Mouse (Mus musculus): ENCODE measurements around the gene Clstn1. TPM values are rescaled to one million over a fixed set of nuclear protein-coding genes. Genes with fewer than 3 reads are reported as not detected.
A peak's percentile ranks its signal among the peaks of the same experiment; 100 is the strongest.

The Clstn1 gene
- polyA plus RNA-seq, 1 experiment from 2014 or later = 33.5 TPM

GRCm38 (mm10) chr4:149628372-149628771, 42.1 kb downstream of the Clstn1 start:
- Histone ChIP-seq H3K36me3 (ENCODE audit: control insufficient read depth, insufficient read depth, low read length) (peaks cover 21% of the 10 kb centered on the region), H3K27me3 (ENCODE audit: control insufficient read depth, insufficient read depth, low read length) (no peaks in the 10 kb centered on the region), H3K9me3 (ENCODE audit: control insufficient read depth, low read length) (no peaks in the 10 kb centered on the region), H3K9ac (ENCODE audit: low read depth, low read length) (no peak overlapping the region), H3K4me2 (replicated peaks; ENCODE audit: low read depth, low read length) (no peak overlapping the region), H3K4me3 (ENCODE audit: low read length) (no peak overlapping the region), H3K4me1 (ENCODE audit: control insufficient read depth, insufficient read depth, low read length) (no peaks in the 10 kb centered on the region), H3K27ac (ENCODE audit: low read depth, low read length) (no peak overlapping the region)
- WGBS = 77% methylated on average over 10 of the region's 10 CpGs
- no peak for ATAC-seq (ENCODE audit: low FRiP score, low TSS enrichment)

DNA sequence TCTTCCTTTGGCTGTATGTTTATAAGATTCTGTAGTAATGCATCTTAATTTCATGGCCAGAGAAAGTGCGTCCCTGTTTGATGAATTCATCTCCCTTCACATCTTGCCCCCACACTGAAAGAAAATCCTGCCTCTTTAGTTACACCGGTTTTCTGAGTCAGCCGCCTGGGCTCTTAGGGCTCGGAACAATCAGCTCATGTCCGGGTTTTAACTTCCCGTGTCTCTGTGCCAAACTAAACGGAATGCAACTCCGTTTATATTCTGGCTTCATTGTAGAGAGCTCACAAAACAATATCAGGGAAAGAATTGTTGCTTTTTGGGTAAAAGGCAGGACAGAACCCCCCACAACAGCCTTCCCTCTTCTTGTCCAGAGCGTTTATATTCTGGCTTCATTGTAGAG, 42.5 kb downstream of the Clstn1 start:
- no peak overlapping the region for H3K27ac ChIP-seq (ENCODE audit: low read depth, low read length)
- no peak overlapping the region for H3K4me2 ChIP-seq (replicated peaks; ENCODE audit: low read depth, low read length)
- no peak overlapping the region for H3K9ac ChIP-seq (ENCODE audit: low read depth, low read length)
- no peak overlapping the region for H3K4me3 ChIP-seq (ENCODE audit: low read length)
- peaks cover 21% of the 10 kb centered on the region for H3K36me3 ChIP-seq (ENCODE audit: control insufficient read depth, insufficient read depth, low read length)
- no peaks in the 10 kb centered on the region for H3K9me3 ChIP-seq (ENCODE audit: control insufficient read depth, low read length)
- no peaks in the 10 kb centered on the region for H3K4me1 ChIP-seq (ENCODE audit: control insufficient read depth, insufficient read depth, low read length)
- no peak for ATAC-seq (ENCODE audit: low FRiP score, low TSS enrichment)
- 56% methylated on average over 9 of the region's 9 CpGs for WGBS
- no peaks in the 10 kb centered on the region for H3K27me3 ChIP-seq (ENCODE audit: control insufficient read depth, insufficient read depth, low read length)

GRCm38 (mm10) chr4:149632670-149633307, 46.5 kb downstream of the Clstn1 start:
- Histone ChIP-seq H3K9me3 (ENCODE audit: control insufficient read depth, low read length) (no peaks in the 10 kb centered on the region), H3K27ac (ENCODE audit: low read depth, low read length) (no peak overlapping the region), H3K27me3 (ENCODE audit: control insufficient read depth, insufficient read depth, low read length) (no peaks in the 10 kb centered on the region), H3K9ac (ENCODE audit: low read depth, low read length) (no peak overlapping the region), H3K4me2 (replicated peaks; ENCODE audit: low read depth, low read length) (no peak overlapping the region), H3K36me3 (ENCODE audit: control insufficient read depth, insufficient read depth, low read length) (peaks cover 35% of the 10 kb centered on the region), H3K4me1 (ENCODE audit: control insufficient read depth, insufficient read depth, low read length) (no peaks in the 10 kb centered on the region), H3K4me3 (ENCODE audit: low read length) (no peak overlapping the region)
- ATAC-seq (ENCODE audit: low FRiP score, low TSS enrichment) = no peak
- 86% methylated on average over 9 of the region's 9 CpGs for WGBS

GRCm38 (mm10) chr4:149634157-149634556, 47.9 kb downstream of the Clstn1 start:
- Histone ChIP-seq H3K4me3 (ENCODE audit: low read length) (no peak overlapping the region), H3K27ac (ENCODE audit: low read depth, low read length) (no peak overlapping the region), H3K27me3 (ENCODE audit: control insufficient read depth, insufficient read depth, low read length) (no peaks in the 10 kb centered on the region), H3K36me3 (ENCODE audit: control insufficient read depth, insufficient read depth, low read length) (peaks cover 35% of the 10 kb centered on the region), H3K9ac (ENCODE audit: low read depth, low read length) (no peak overlapping the region), H3K9me3 (ENCODE audit: control insufficient read depth, low read length) (no peaks in the 10 kb centered on the region), H3K4me1 (ENCODE audit: control insufficient read depth, insufficient read depth, low read length) (no peaks in the 10 kb centered on the region), H3K4me2 (replicated peaks; ENCODE audit: low read depth, low read length) (no peak overlapping the region)
- 87% methylated on average over 1 of the region's 1 CpGs for WGBS
- no peak for ATAC-seq (ENCODE audit: low FRiP score, low TSS enrichment)

- H3K4me2 ChIP-seq (replicated peaks; ENCODE audit: low read depth, low read length) = no peak overlapping the region
- no peaks in the 10 kb centered on the region for H3K4me1 ChIP-seq (ENCODE audit: control insufficient read depth, insufficient read depth, low read length)
- H3K9me3 ChIP-seq (ENCODE audit: control insufficient read depth, low read length) = no peaks in the 10 kb centered on the region
- H3K36me3 ChIP-seq (ENCODE audit: control insufficient read depth, insufficient read depth, low read length) = peaks cover 30% of the 10 kb centered on the region
- H3K27me3 ChIP-seq (ENCODE audit: control insufficient read depth, insufficient read depth, low read length) = no peaks in the 10 kb centered on the region
- 94% methylated on average over 11 of the region's 11 CpGs for WGBS
- H3K4me3 ChIP-seq (ENCODE audit: low read length) = no peak overlapping the region
- no peak for ATAC-seq (ENCODE audit: low FRiP score, low TSS enrichment)
- no peak overlapping the region for H3K27ac ChIP-seq (ENCODE audit: low read depth, low read length)
- no peak overlapping the region for H3K9ac ChIP-seq (ENCODE audit: low read depth, low read length)
Measured at GRCm38 (mm10) chr4:149634966-149635365, 48.7 kb downstream of the Clstn1 start.

DNA sequence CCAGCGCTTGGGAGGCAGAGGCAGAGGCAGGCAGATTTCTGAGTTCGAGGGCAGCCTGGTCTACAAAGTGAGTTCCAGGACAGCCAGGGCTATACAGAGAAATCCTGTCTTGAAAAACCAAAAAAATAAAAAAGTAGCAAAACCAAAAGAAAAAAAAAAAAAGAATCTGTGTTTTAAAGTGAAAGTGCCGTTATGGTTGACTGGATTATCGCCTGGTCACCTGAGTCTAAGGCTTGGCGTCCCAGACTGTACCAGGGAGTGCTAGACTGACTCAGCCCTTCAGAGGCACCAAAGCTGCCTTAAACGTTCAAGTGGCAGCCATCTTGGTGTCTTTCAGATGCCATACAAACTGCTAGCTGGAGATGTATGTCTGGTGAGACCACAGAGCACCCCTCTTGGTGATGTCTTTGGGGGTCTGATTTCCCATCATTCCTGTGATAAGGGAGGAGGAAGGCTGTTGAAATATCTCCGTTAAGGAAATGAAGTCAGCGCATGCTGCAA, 49.7 kb downstream of the Clstn1 start:
- H3K4me2 ChIP-seq (replicated peaks; ENCODE audit: low read depth, low read length) = no peak overlapping the region
- no peak for ATAC-seq (ENCODE audit: low FRiP score, low TSS enrichment)
- peaks cover 3% of the 10 kb centered on the region for H3K4me1 ChIP-seq (ENCODE audit: control insufficient read depth, insufficient read depth, low read length)
- H3K27me3 ChIP-seq (ENCODE audit: control insufficient read depth, insufficient read depth, low read length) = no peaks in the 10 kb centered on the region
- H3K9me3 ChIP-seq (ENCODE audit: control insufficient read depth, low read length) = no peaks in the 10 kb centered on the region
- no peak overlapping the region for H3K27ac ChIP-seq (ENCODE audit: low read depth, low read length)
- WGBS = 89% methylated on average over 8 of the region's 8 CpGs
- H3K4me3 ChIP-seq (ENCODE audit: low read length) = no peak overlapping the region
- no peak overlapping the region for H3K9ac ChIP-seq (ENCODE audit: low read depth, low read length)
- peaks cover 29% of the 10 kb centered on the region for H3K36me3 ChIP-seq (ENCODE audit: control insufficient read depth, insufficient read depth, low read length)

DNA sequence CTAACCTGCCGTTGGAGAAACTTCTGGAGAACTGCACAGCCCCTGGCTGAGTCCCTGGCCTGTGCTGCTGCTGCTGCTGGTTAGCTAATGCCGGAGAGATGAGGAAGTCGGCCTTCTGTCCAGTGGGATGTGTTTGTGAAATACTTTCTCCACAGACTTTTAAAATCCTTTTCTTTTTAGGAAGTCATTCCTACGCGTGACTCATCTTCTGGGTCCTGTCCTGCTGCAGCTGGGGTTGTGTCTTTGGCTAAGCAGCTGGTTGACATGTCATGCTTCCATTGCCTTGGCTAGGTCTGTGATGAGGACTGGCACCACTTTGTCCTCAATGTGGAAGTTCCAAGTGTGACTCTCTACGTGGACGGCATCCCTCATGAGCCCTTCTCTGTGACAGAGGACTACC, 51.7 kb downstream of the Clstn1 start:
- ATAC-seq (ENCODE audit: low FRiP score, low TSS enrichment) = no peak
- WGBS = 79% methylated on average over 7 of the region's 7 CpGs
- Histone ChIP-seq H3K27ac (ENCODE audit: low read depth, low read length) (no peak overlapping the region), H3K36me3 (ENCODE audit: control insufficient read depth, insufficient read depth, low read length) (peaks cover 22% of the 10 kb centered on the region), H3K27me3 (ENCODE audit: control insufficient read depth, insufficient read depth, low read length) (no peaks in the 10 kb centered on the region), H3K4me3 (ENCODE audit: low read length) (no peak overlapping the region), H3K4me1 (ENCODE audit: control insufficient read depth, insufficient read depth, low read length) (peaks cover 8% of the 10 kb centered on the region), H3K9ac (ENCODE audit: low read depth, low read length) (no peak overlapping the region), H3K9me3 (ENCODE audit: control insufficient read depth, low read length) (no peaks in the 10 kb centered on the region), H3K4me2 (replicated peaks; ENCODE audit: low read depth, low read length) (no peak overlapping the region)

DNA sequence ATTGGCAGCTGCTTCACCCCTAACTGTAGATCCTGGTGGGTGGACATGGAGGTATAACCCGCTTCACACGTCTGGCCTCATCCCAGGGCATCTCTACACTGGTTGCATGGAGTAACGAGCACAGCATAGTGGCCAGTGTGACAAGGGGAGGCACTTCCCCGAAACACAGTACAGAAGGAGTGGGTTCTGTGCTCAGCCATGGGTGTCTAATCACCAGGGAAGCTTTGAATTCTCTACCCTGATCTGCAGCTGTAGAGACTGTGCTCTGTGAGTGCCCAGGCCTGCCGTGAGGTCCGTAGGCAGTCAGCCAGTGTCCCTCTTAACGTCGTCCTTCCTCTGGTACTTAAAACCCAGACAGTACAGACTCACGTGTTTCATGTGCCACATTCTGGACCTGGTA, 54.6 kb downstream of the Clstn1 start:
- no peak overlapping the region for H3K4me3 ChIP-seq (ENCODE audit: low read length)
- ATAC-seq (ENCODE audit: low FRiP score, low TSS enrichment) = peak; percentile 67
- WGBS = 43% methylated on average over 9 of the region's 9 CpGs
- H3K4me1 ChIP-seq (ENCODE audit: control insufficient read depth, insufficient read depth, low read length) = peaks cover 8% of the 10 kb centered on the region
- H3K27ac ChIP-seq (ENCODE audit: low read depth, low read length) = peak overlapping the region; percentile 30; the same call in 1 of the 2 replicates
- H3K4me2 ChIP-seq (replicated peaks; ENCODE audit: low read depth, low read length) = no peak overlapping the region
- H3K27me3 ChIP-seq (ENCODE audit: control insufficient read depth, insufficient read depth, low read length) = no peaks in the 10 kb centered on the region
- H3K36me3 ChIP-seq (ENCODE audit: control insufficient read depth, insufficient read depth, low read length) = peaks cover 29% of the 10 kb centered on the region
- no peaks in the 10 kb centered on the region for H3K9me3 ChIP-seq (ENCODE audit: control insufficient read depth, low read length)
- no peak overlapping the region for H3K9ac ChIP-seq (ENCODE audit: low read depth, low read length)

DNA sequence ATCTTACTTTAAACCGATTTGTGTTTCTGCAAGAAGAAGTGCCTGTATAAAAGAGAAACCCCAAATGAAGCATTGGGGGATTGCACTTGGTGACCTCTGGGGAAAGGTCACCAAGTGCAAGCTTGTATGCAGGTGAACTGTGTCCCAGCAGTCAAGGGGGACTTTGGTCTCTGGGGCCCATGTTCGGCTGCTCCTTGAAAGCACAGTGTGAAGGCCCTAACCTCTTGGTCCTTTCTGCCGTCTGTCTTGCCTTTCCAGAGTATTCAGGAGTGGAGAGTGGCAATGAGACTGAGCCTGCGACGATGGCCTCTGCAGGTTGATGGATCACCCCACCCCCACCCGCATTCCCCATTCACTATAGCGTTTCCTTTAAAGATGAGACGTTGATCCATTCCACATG, 55.1 kb downstream of the Clstn1 start:
- no peak for ATAC-seq (ENCODE audit: low FRiP score, low TSS enrichment)
- Histone ChIP-seq H3K4me3 (ENCODE audit: low read length) (no peak overlapping the region), H3K9ac (ENCODE audit: low read depth, low read length) (no peak overlapping the region), H3K9me3 (ENCODE audit: control insufficient read depth, low read length) (no peaks in the 10 kb centered on the region), H3K27me3 (ENCODE audit: control insufficient read depth, insufficient read depth, low read length) (no peaks in the 10 kb centered on the region), H3K36me3 (ENCODE audit: control insufficient read depth, insufficient read depth, low read length) (peaks cover 30% of the 10 kb centered on the region), H3K4me2 (replicated peaks; ENCODE audit: low read depth, low read length) (no peak overlapping the region), H3K27ac (ENCODE audit: low read depth, low read length) (no peak overlapping the region), H3K4me1 (ENCODE audit: control insufficient read depth, insufficient read depth, low read length) (peaks cover 8% of the 10 kb centered on the region)
- WGBS = 44% methylated on average over 8 of the region's 8 CpGs

Measured in kidney, embryonic 14.5 days (tissue).